Mouse (Mus musculus) limb, embryonic 10.5 days (tissue): ENCODE data around the gene Ell2. TPM values are rescaled to one million over a fixed set of nuclear protein-coding genes. Genes with fewer than 3 reads are reported as not detected.

Experiments used
- DNase-seq: peaks from one replicate; pipeline ENCODE4 v3.0.0-alpha.2; 2017; ENCODE audit warnings: low spot score
- H3K27ac ChIP-seq: fragments of 300-500 bp; sonication (generic); 2 replicates; pipeline ENCODE4 v1.5.1; 2016; ENCODE audit warnings: mild to moderate bottlenecking
- H3K27me3 ChIP-seq: fragments of 300-500 bp; sonication (generic); 2 replicates; pipeline ENCODE4 v1.6.1; 2016; ENCODE audit warnings: low read depth, mild to moderate bottlenecking; ENCODE audit not compliant: poor library complexity, severe bottlenecking
- H3K36me3 ChIP-seq: fragments of 300-500 bp; sonication (generic); 2 replicates; pipeline ENCODE4 v1.6.1; 2016; ENCODE audit warnings: mild to moderate bottlenecking, moderate library complexity
- H3K4me1 ChIP-seq: fragments of 300-500 bp; sonication (generic); 2 replicates; pipeline ENCODE4 v1.6.1; 2016
- H3K4me3 ChIP-seq: fragments of 300-500 bp; sonication (generic); 2 replicates; pipeline ENCODE4 v1.5.1; 2016; ENCODE audit warnings: mild to moderate bottlenecking, moderate library complexity
- H3K9me3 ChIP-seq: fragments of 300-500 bp; sonication (generic); replicated peaks from 2 replicates; pipeline ENCODE4 v1.6.1; 2016; ENCODE audit warnings: mild to moderate bottlenecking
- WGBS: fragments of 180-500 bp; shearing (Covaris S2); methylation state at CpG from one replicate; pipeline ENCODE4 v1.1.7; 2016; 5-methylcytosine and 5-hydroxymethylcytosine counted together
- polyA plus RNA-seq: library from polyadenylated mRNA; unstranded; fragments of >200 nt; fragmentation: Nextera tagmentation; extraction: Ambion mirVana; gene quantifications from 2 replicates; pipeline ENCODE4 v1.2.1, GENCODE M21; 2016

Gene Ell2
- polyA plus RNA-seq, 1 experiment from 2014 or later, result 4.2 TPM

DNA sequence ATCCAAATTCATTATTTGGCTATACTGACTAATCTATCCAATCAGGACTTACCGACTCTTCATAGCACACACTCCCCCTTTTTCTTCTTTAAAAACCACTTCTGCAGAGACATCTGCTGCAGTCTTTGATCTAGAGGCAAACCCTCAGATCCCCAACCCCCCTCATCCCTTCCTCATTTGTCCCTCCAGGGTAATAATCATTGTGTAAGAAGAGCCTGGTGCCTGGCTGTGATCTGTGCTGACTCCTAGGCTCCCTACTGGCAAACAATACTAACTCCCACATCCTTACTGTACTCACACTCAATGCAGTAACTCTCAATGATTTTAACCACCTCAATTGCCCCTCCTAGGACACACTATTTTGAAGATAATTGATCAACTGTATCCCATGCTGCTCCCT, 103.4 kb downstream of the Ell2 start:
- DNase-seq, result no peak
- Histone ChIP-seq H3K4me3 (no peak overlapping the region), H3K9me3 (no peaks in the 10 kb centered on the region), H3K4me1 (no peaks in the 10 kb centered on the region), H3K36me3 (no peaks in the 10 kb centered on the region), H3K27ac (no peak overlapping the region), H3K27me3 (no peaks in the 10 kb centered on the region)
- WGBS, result 63% methylated on average over 1 of the region's 1 CpGs

- Histone ChIP-seq H3K27me3 (no peaks in the 10 kb centered on the region), H3K4me1 (no peaks in the 10 kb centered on the region), H3K27ac (no peak overlapping the region), H3K9me3 (no peaks in the 10 kb centered on the region), H3K36me3 (no peaks in the 10 kb centered on the region), H3K4me3 (no peak overlapping the region)
- 100% methylated on average over 2 of the region's 2 CpGs for WGBS
- DNase-seq, result no peak
These were observed 110.6 kb downstream of the Ell2 start for GRCm38 (mm10) chr13:75817183-75817582.

GRCm38 (mm10) chr13:75818486-75818885, 111.9 kb downstream of the Ell2 start:
- 63% methylated on average over 3 of the region's 3 CpGs for WGBS
- no peaks in the 10 kb centered on the region for H3K27me3 ChIP-seq
- DNase-seq, result no peak
- H3K4me3 ChIP-seq, result no peak overlapping the region
- no peaks in the 10 kb centered on the region for H3K36me3 ChIP-seq
- no peaks in the 10 kb centered on the region for H3K9me3 ChIP-seq
- no peaks in the 10 kb centered on the region for H3K4me1 ChIP-seq
- H3K27ac ChIP-seq, result no peak overlapping the region

DNA sequence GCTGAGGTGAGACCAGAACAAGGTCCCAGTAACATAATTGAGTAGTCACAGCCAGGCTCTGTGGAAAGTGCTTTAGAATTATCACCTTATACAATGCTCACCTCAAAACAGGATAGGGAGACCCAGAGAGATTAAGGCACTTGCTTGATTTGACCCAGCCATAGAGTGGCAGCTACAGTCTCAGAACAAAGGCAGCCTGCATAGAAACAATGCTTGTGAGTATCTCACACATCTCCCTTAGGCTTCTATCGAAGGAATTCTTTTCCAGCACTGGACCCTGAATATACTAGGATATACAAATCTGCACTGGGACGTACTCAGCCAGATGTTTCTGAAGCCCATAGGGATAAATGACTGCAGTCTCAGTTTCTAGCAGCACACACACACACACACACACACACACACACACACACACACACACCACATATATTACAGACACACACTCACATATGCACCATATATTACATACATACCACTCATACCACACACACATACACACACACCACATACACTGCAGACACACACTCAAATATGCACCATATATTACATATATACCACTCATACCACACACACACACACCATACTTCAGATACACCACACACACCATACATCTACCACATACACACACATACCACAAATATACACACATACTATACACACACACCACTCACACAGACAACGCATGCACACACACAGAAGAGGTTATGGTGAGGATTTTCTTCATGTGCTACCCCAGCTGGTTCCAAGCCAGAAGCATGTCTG, 112.6 kb downstream of the Ell2 start:
- WGBS, result 84% methylated on average over 3 of the region's 3 CpGs
- no peak for DNase-seq
- Histone ChIP-seq H3K4me3 (no peak overlapping the region), H3K9me3 (no peaks in the 10 kb centered on the region), H3K27ac (no peak overlapping the region), H3K27me3 (no peaks in the 10 kb centered on the region), H3K4me1 (no peaks in the 10 kb centered on the region), H3K36me3 (no peaks in the 10 kb centered on the region)

DNA sequence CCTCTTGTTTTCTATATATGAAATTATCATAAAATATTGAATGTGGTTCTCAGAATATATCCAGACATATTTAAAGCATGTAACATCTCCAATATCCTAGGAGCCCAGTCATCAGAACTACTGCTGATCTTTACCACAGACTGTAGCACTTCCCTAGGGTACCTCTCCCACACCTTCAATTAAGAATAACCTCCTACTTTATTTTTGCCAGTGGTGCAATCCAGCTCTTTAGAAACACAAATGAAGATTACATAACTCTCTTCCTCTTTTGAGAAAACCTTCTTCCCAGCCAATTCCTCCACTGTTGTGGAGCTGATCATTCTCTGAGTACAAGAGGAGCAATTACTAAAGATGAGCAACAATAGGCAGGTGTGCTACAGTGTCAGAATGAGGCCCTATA, 113.3 kb downstream of the Ell2 start:
- Histone ChIP-seq H3K27ac (no peak overlapping the region), H3K4me1 (no peaks in the 10 kb centered on the region), H3K9me3 (no peaks in the 10 kb centered on the region), H3K27me3 (no peaks in the 10 kb centered on the region), H3K4me3 (no peak overlapping the region), H3K36me3 (no peaks in the 10 kb centered on the region)
- DNase-seq, result no peak

Other genes starting within 250 kb of the Ell2 start
- gene Glrx, start 133.1 kb downstream of the Ell2 start, polyA plus RNA-seq, result 16.9 and 21.4 TPM in 2 replicates
- gene Rhobtb3, start 237.2 kb downstream of the Ell2 start, polyA plus RNA-seq, result 60.3 and 66.4 TPM in 2 replicates